Mouse (Mus musculus) thymus, adult 2 months (tissue): ENCODE results near the gene Smim20.

Experiments
- CTCF ChIP-seq: fragments of 200-500 bp; IDR thresholded peaks from 2 replicates; pipeline ENCODE4 v1.5.1; 2012; ENCODE audit warnings: mild to moderate bottlenecking, control low read depth, low read length, moderate library complexity, borderline replicate concordance; ENCODE audit not compliant: control insufficient read depth, poor library complexity, insufficient read depth; ENCODE audit errors: extremely low read depth
- POLR2A ChIP-seq: fragments of 200-500 bp; IDR thresholded peaks from 2 replicates; pipeline ENCODE4 v1.6.1; 2012; ENCODE audit warnings: mild to moderate bottlenecking, low read length, control low read depth, moderate library complexity; ENCODE audit not compliant: control insufficient read depth, poor library complexity, insufficient read depth; ENCODE audit errors: extremely low read depth

DNA sequence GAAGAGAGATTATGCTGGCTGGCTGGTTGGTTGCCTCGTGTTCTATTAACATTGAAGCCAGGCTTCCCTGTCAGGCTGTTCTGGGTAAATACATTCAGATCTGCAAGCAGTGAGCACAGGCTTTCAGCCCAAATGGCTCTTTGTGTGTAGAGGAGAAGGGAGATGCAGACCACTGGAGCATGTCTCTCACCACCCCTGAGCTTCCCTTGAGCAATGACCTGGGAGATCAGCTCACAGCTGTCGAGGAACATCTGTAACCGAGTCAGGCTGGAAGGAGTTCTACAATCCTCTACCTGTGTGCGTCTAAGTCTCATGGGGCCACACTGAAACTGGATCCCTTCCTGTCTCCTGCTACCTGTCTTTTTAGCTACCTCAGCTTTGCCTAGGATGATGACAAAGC lies 36.3 kb upstream of the Smim20 start:
- TF ChIP-seq CTCF: no peak
- no peak for TF ChIP-seq POLR2A
